Mouse (Mus musculus): ENCODE measurements at regions not wholly inside any gene's neighbourhood (a gene's known extent, or its start where the extent isn't known, plus 50 kb on each side); places are given as distances from the start of the nearest gene placed in this dataset.

- no peak for DNase-seq
- no peak overlapping the region for H3K9ac ChIP-seq (replicated peaks)
These were observed 250.2 kb downstream of the Cog6 start for GRCm38 (mm10) chr3:52766841-52767240.

GRCm38 (mm10) chr3:52764166-52764565 is 252.9 kb downstream of the Cog6 start:
- no peaks in the 10 kb centered on the region for H3K27me3 ChIP-seq (ENCODE audit: insufficient read depth, low read length)
- H3K36me3 ChIP-seq (replicated peaks; ENCODE audit: insufficient read depth, low read length): no peaks in the 10 kb centered on the region
- H3K4me3 ChIP-seq (ENCODE audit: low read depth, low read length): no peak overlapping the region
- no peak overlapping the region for H3K9ac ChIP-seq (replicated peaks)
- ATAC-seq (no peak), DNase-seq (no peak)
- TF ChIP-seq CTCF (IDR thresholded peaks at IDR 0.05; ENCODE audit: low read depth): no peak
- no peak for TF ChIP-seq EP300 (IDR thresholded peaks at IDR 0.05; ENCODE audit: low read depth)
- H3K4me1 ChIP-seq (ENCODE audit: insufficient read depth): no peaks in the 10 kb centered on the region
- no peaks in the 10 kb centered on the region for H3K9me3 ChIP-seq (ENCODE audit: low read length)
- WGBS (ENCODE audit: insufficient replicate concordance): 79% methylated on average over 4 of the region's 4 CpGs
- H3K4me2 ChIP-seq (ENCODE audit: low read depth, low read length): no peak overlapping the region
- no peak overlapping the region for H3K27ac ChIP-seq (ENCODE audit: low read depth)

More at GRCm38 (mm10) chr3:52766841-52767240, 250.2 kb downstream of the Cog6 start:
- Histone ChIP-seq H3K4me3 (ENCODE audit: low read depth, low read length) (no peak overlapping the region), H3K27ac (ENCODE audit: low read depth) (no peak overlapping the region), H3K27me3 (ENCODE audit: insufficient read depth, low read length) (no peaks in the 10 kb centered on the region), H3K9me3 (ENCODE audit: low read length) (no peaks in the 10 kb centered on the region), H3K4me2 (ENCODE audit: low read depth, low read length) (no peak overlapping the region), H3K36me3 (replicated peaks; ENCODE audit: insufficient read depth, low read length) (no peaks in the 10 kb centered on the region), H3K4me1 (ENCODE audit: insufficient read depth) (no peaks in the 10 kb centered on the region)
- 67% methylated on average over 5 of the region's 5 CpGs for WGBS (ENCODE audit: insufficient replicate concordance)
- no peak for ATAC-seq
- TF ChIP-seq CTCF (IDR thresholded peaks at IDR 0.05; ENCODE audit: low read depth) (no peak), EP300 (IDR thresholded peaks at IDR 0.05; ENCODE audit: low read depth) (no peak)

- Histone ChIP-seq H3K4me1 (ENCODE audit: insufficient read depth) (no peaks in the 10 kb centered on the region), H3K27me3 (ENCODE audit: insufficient read depth, low read length) (no peaks in the 10 kb centered on the region), H3K36me3 (replicated peaks; ENCODE audit: insufficient read depth, low read length) (no peaks in the 10 kb centered on the region), H3K9ac (replicated peaks) (no peak overlapping the region), H3K4me3 (ENCODE audit: low read depth, low read length) (no peak overlapping the region), H3K27ac (ENCODE audit: low read depth) (no peak overlapping the region), H3K9me3 (ENCODE audit: low read length) (no peaks in the 10 kb centered on the region), H3K4me2 (ENCODE audit: low read depth, low read length) (no peak overlapping the region)
- no peak for DNase-seq
- TF ChIP-seq EP300 (IDR thresholded peaks at IDR 0.05; ENCODE audit: low read depth) (no peak), CTCF (IDR thresholded peaks at IDR 0.05; ENCODE audit: low read depth) (no peak)
- WGBS (ENCODE audit: insufficient replicate concordance): 72% methylated on average over 5 of the region's 5 CpGs
- ATAC-seq: no peak
These were observed 253.4 kb downstream of the Cog6 start for GRCm38 (mm10) chr3:52763660-52764059.

- H3K4me1 ChIP-seq (ENCODE audit: insufficient read depth): no peaks in the 10 kb centered on the region
- no peak overlapping the region for H3K27ac ChIP-seq (ENCODE audit: low read depth)
- no peak overlapping the region for H3K4me3 ChIP-seq (ENCODE audit: low read depth, low read length)
- TF ChIP-seq CTCF (IDR thresholded peaks at IDR 0.05; ENCODE audit: low read depth) (no peak), EP300 (IDR thresholded peaks at IDR 0.05; ENCODE audit: low read depth) (no peak)
- no peak for DNase-seq
- H3K9ac ChIP-seq (replicated peaks): no peak overlapping the region
- WGBS (ENCODE audit: insufficient replicate concordance): 73% methylated on average over 6 of the region's 6 CpGs
- no peaks in the 10 kb centered on the region for H3K36me3 ChIP-seq (replicated peaks; ENCODE audit: insufficient read depth, low read length)
- H3K27me3 ChIP-seq (ENCODE audit: insufficient read depth, low read length): no peaks in the 10 kb centered on the region
- no peaks in the 10 kb centered on the region for H3K9me3 ChIP-seq (ENCODE audit: low read length)
- no peak for ATAC-seq
- no peak overlapping the region for H3K4me2 ChIP-seq (ENCODE audit: low read depth, low read length)
These were observed 254.5 kb downstream of the Cog6 start for GRCm38 (mm10) chr3:52762549-52762948.

GRCm38 (mm10) chr3:52759846-52760245 is 257.2 kb downstream of the Cog6 start:
- DNase-seq (no peak), ATAC-seq (no peak)
- Histone ChIP-seq H3K4me1 (ENCODE audit: insufficient read depth) (peaks cover under 1% of the 10 kb centered on the region; the same call in 1 of the 2 replicates), H3K36me3 (replicated peaks; ENCODE audit: insufficient read depth, low read length) (no peaks in the 10 kb centered on the region), H3K9ac (replicated peaks) (no peak overlapping the region), H3K27ac (ENCODE audit: low read depth) (no peak overlapping the region), H3K27me3 (ENCODE audit: insufficient read depth, low read length) (no peaks in the 10 kb centered on the region), H3K4me2 (ENCODE audit: low read depth, low read length) (no peak overlapping the region), H3K9me3 (ENCODE audit: low read length) (no peaks in the 10 kb centered on the region), H3K4me3 (ENCODE audit: low read depth, low read length) (no peak overlapping the region)
- 81% methylated on average over 11 of the region's 11 CpGs for WGBS (ENCODE audit: insufficient replicate concordance)
- TF ChIP-seq EP300 (IDR thresholded peaks at IDR 0.05; ENCODE audit: low read depth): no peak
- TF ChIP-seq CTCF (IDR thresholded peaks at IDR 0.05; ENCODE audit: low read depth): no peak

GRCm38 (mm10) chr3:52758561-52758960 is 258.5 kb downstream of the Cog6 start:
- H3K4me2 ChIP-seq (ENCODE audit: low read depth, low read length): no peak overlapping the region
- no peaks in the 10 kb centered on the region for H3K36me3 ChIP-seq (replicated peaks; ENCODE audit: insufficient read depth, low read length)
- peaks cover 9% of the 10 kb centered on the region for H3K4me1 ChIP-seq (ENCODE audit: insufficient read depth)
- H3K9me3 ChIP-seq (ENCODE audit: low read length): no peaks in the 10 kb centered on the region
- H3K27me3 ChIP-seq (ENCODE audit: insufficient read depth, low read length): no peaks in the 10 kb centered on the region
- ATAC-seq (no peak), DNase-seq (peak; percentile 37)
- TF ChIP-seq EP300 (IDR thresholded peaks at IDR 0.05; ENCODE audit: low read depth) (no peak), CTCF (IDR thresholded peaks at IDR 0.05; ENCODE audit: low read depth) (peak; percentile 79)
- no peak overlapping the region for H3K4me3 ChIP-seq (ENCODE audit: low read depth, low read length)
- H3K27ac ChIP-seq (ENCODE audit: low read depth): no peak overlapping the region
- 14% methylated on average over 2 of the region's 2 CpGs for WGBS (ENCODE audit: insufficient replicate concordance)
- H3K9ac ChIP-seq (replicated peaks): no peak overlapping the region

GRCm38 (mm10) chr3:52756816-52757215 is 260.2 kb downstream of the Cog6 start:
- Histone ChIP-seq H3K4me3 (ENCODE audit: low read depth, low read length) (no peak overlapping the region), H3K4me1 (ENCODE audit: insufficient read depth) (peaks cover 9% of the 10 kb centered on the region), H3K9me3 (ENCODE audit: low read length) (no peaks in the 10 kb centered on the region), H3K4me2 (ENCODE audit: low read depth, low read length) (no peak overlapping the region), H3K9ac (replicated peaks) (no peak overlapping the region), H3K27me3 (ENCODE audit: insufficient read depth, low read length) (no peaks in the 10 kb centered on the region), H3K27ac (ENCODE audit: low read depth) (no peak overlapping the region), H3K36me3 (replicated peaks; ENCODE audit: insufficient read depth, low read length) (no peaks in the 10 kb centered on the region)
- WGBS (ENCODE audit: insufficient replicate concordance): 86% methylated on average over 5 of the region's 5 CpGs
- TF ChIP-seq EP300 (IDR thresholded peaks at IDR 0.05; ENCODE audit: low read depth) (no peak), CTCF (IDR thresholded peaks at IDR 0.05; ENCODE audit: low read depth) (no peak)
- ATAC-seq (no peak), DNase-seq (no peak)

All from liver, postnatal 0 days (tissue).